Mouse (Mus musculus) hindbrain, embryonic 12.5 days (tissue): Measurements from ENCODE around the gene Tssk4. TPM values are rescaled to one million over a fixed set of nuclear protein-coding genes. Genes with fewer than 3 reads are reported as not detected.

Experiments used
- ATAC-seq: fragments of 200-750 bp; cut with Nextera tagmentation; 2 replicates; pipeline ENCODE4 v1.8.0; 2017; ENCODE audit warnings: moderate TSS enrichment; ENCODE audit not compliant: low FRiP score
- H3K27ac ChIP-seq: fragments of 300-500 bp; sonication (generic); 2 replicates; pipeline ENCODE4 v1.5.1; 2016; ENCODE audit warnings: mild to moderate bottlenecking
- H3K27me3 ChIP-seq: fragments of 300-500 bp; sonication (generic); 2 replicates; pipeline ENCODE4 v1.6.1; 2016; ENCODE audit warnings: mild to moderate bottlenecking
- H3K36me3 ChIP-seq: fragments of 300-500 bp; sonication (generic); 2 replicates; pipeline ENCODE4 v1.6.1; 2016; ENCODE audit warnings: mild to moderate bottlenecking
- H3K4me1 ChIP-seq: fragments of 300-500 bp; sonication (generic); 2 replicates; pipeline ENCODE4 v1.6.1; 2016
- H3K4me2 ChIP-seq: fragments of 300-500 bp; sonication (generic); replicated peaks from 2 replicates; pipeline ENCODE4 v1.6.1; 2016; ENCODE audit warnings: mild to moderate bottlenecking
- H3K4me3 ChIP-seq: fragments of 300-500 bp; sonication (generic); 2 replicates; pipeline ENCODE4 v1.5.1; 2016; ENCODE audit warnings: mild to moderate bottlenecking
- H3K9ac ChIP-seq: fragments of 300-500 bp; sonication (generic); 2 replicates; pipeline ENCODE4 v1.6.1; 2016; ENCODE audit warnings: mild to moderate bottlenecking, moderate library complexity
- H3K9me3 ChIP-seq: fragments of 300-500 bp; sonication (generic); replicated peaks from 2 replicates; pipeline ENCODE4 v1.6.1; 2016; ENCODE audit warnings: mild to moderate bottlenecking
- WGBS: fragments of 180-500 bp; shearing (Covaris S2); methylation state at CpG from one replicate; pipeline ENCODE4 v1.1.7; 2016; 5-methylcytosine and 5-hydroxymethylcytosine counted together
- polyA plus RNA-seq: library from polyadenylated mRNA; unstranded; fragments of >200 nt; fragmentation: Nextera tagmentation; extraction: Ambion mirVana; gene quantifications from 2 replicates; pipeline ENCODE4 v1.2.1, GENCODE M21; 2016

Gene Tssk4
- 0.50 and 0.52 TPM in 2 replicates for polyA plus RNA-seq

DNA sequence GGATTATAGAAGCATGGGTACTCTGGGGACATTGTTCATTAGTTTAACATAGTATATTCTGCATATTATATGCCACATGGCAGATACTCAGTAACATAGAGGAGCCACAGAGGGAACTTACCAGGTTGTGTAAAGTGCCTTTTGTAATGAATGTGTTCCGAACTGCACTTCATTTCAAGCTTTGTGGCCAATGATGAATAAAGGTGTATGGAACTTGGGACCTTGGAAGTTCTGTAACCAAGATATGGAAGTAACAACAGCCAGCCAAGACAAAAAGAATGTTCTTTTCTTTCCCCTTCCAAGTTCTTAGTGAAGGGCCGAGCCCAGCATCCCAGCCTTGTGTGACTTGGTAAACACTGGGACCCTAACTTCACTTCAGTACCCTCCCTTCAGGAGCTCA is at the start of gene Tssk4:
Gene Tssk4 (plus strand): TSS at position 301 of the 400 bp plus-strand sequence.
- WGBS = 89% methylated on average over 2 of the region's 2 CpGs
- no peak within 1 kb of the TSS for H3K9ac ChIP-seq
- H3K4me1 ChIP-seq = peaks cover 2% of the 10 kb centered on the region
- H3K9me3 ChIP-seq = no peaks in the 10 kb centered on the region
- peaks cover 9% of the 10 kb centered on the region for H3K36me3 ChIP-seq
- ATAC-seq = no peak
- no peak within 1 kb of the TSS for H3K27ac ChIP-seq
- no peak within 1 kb of the TSS for H3K4me2 ChIP-seq
- no peak within 1 kb of the TSS for H3K4me3 ChIP-seq
- H3K27me3 ChIP-seq = no peaks in the 10 kb centered on the region

GRCm38 (mm10) chr14:55603271-55603632 is 46.7 kb upstream of the Tssk4 start, which contains the start of gene Irf9:
Gene Irf9, plus strand, starts transcription at chr14:55603571.
- WGBS = 90% methylated on average over 7 of the region's 7 CpGs
- peak within 1 kb of the TSS; percentile 22; the same call in 1 of the 2 replicates for H3K4me3 ChIP-seq
- no peak for ATAC-seq

GRCm38 (mm10) chr14:55603633-55604576 is 46.1 kb upstream of the Tssk4 start:
- Histone ChIP-seq H3K4me1 (peaks cover 7% of the 10 kb centered on the region), H3K4me3 (peak overlapping the region; percentile 22; the same call in 1 of the 2 replicates), H3K9ac (peak overlapping the region; percentile 4; the same call in 1 of the 2 replicates), H3K27me3 (no peaks in the 10 kb centered on the region), H3K27ac (peak overlapping the region; percentile 35; the same call in 1 of the 2 replicates), H3K9me3 (no peaks in the 10 kb centered on the region), H3K4me2 (peak overlapping the region; percentile 44), H3K36me3 (peaks cover 88% of the 10 kb centered on the region)
- peak; percentile 81 for ATAC-seq
- 24% methylated on average over 19 of the region's 19 CpGs for WGBS

More at GRCm38 (mm10) chr14:55603271-55603632, 46.7 kb upstream of the Tssk4 start, which contains the start of gene Irf9:
- Histone ChIP-seq H3K27me3 (no peaks in the 10 kb centered on the region), H3K36me3 (peaks cover 88% of the 10 kb centered on the region), H3K4me2 (peak within 1 kb of the TSS; percentile 44), H3K27ac (peak within 1 kb of the TSS; percentile 35; the same call in 1 of the 2 replicates), H3K9ac (peak within 1 kb of the TSS; percentile 4; the same call in 1 of the 2 replicates), H3K4me1 (peaks cover 7% of the 10 kb centered on the region), H3K9me3 (no peaks in the 10 kb centered on the region)

GRCm38 (mm10) chr14:55604823-55605222 is 45.2 kb upstream of the Tssk4 start:
- Histone ChIP-seq H3K4me3 (no peak overlapping the region), H3K9ac (no peak overlapping the region), H3K4me2 (no peak overlapping the region), H3K27me3 (no peaks in the 10 kb centered on the region), H3K9me3 (no peaks in the 10 kb centered on the region), H3K36me3 (peaks cover 88% of the 10 kb centered on the region), H3K4me1 (peaks cover 7% of the 10 kb centered on the region), H3K27ac (no peak overlapping the region)
- WGBS = 89% methylated on average over 11 of the region's 11 CpGs
- no peak for ATAC-seq

DNA sequence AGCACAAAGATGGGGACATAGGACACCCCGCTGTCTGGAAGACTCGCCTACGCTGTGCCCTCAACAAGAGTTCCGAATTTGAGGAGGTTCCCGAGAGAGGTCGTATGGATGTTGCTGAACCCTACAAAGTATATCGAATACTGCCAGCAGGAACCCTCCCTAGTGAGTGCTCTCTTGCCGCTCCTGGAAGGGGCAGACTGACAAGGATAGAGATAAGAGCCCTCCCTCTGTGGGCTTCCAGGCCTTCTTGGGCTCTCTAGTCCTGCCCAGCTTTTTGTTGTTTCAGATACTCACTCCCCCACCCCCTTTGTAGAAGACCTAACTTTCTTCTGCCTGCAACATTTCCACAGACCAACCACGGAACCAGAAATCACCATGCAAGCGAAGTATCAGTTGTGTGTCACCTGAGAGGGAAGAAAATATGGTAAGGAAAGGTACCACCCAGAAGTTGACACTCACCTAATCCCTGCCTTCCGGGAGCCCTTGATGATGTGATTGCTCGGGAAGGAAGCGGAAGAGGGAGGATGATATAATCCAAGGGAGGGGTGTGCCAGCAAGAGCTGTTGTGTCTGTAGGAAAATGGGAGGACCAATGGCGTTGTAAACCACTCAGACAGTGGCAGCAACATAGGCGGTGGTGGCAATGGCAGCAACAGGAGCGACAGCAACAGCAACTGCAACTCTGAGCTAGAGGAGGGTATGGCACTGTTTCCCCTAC is 44.1 kb upstream of the Tssk4 start:
- H3K9ac ChIP-seq = no peak overlapping the region
- no peak overlapping the region for H3K27ac ChIP-seq
- no peak overlapping the region for H3K4me2 ChIP-seq
- H3K9me3 ChIP-seq = no peaks in the 10 kb centered on the region
- H3K4me3 ChIP-seq = no peak overlapping the region
- no peak for ATAC-seq
- H3K4me1 ChIP-seq = peaks cover 7% of the 10 kb centered on the region
- H3K27me3 ChIP-seq = no peaks in the 10 kb centered on the region
- H3K36me3 ChIP-seq = peaks cover 82% of the 10 kb centered on the region
- WGBS = 95% methylated on average over 16 of the region's 16 CpGs

- H3K9me3 ChIP-seq = no peaks in the 10 kb centered on the region
- H3K27me3 ChIP-seq = no peaks in the 10 kb centered on the region
- H3K36me3 ChIP-seq = peaks cover 61% of the 10 kb centered on the region
- H3K27ac ChIP-seq = no peak overlapping the region
- WGBS = 91% methylated on average over 6 of the region's 6 CpGs
- no peak overlapping the region for H3K9ac ChIP-seq
- H3K4me1 ChIP-seq = peaks cover 7% of the 10 kb centered on the region
- no peak overlapping the region for H3K4me3 ChIP-seq
- no peak overlapping the region for H3K4me2 ChIP-seq
- no peak for ATAC-seq
Observed at GRCm38 (mm10) chr14:55608339-55608738, 41.6 kb upstream of the Tssk4 start.

DNA sequence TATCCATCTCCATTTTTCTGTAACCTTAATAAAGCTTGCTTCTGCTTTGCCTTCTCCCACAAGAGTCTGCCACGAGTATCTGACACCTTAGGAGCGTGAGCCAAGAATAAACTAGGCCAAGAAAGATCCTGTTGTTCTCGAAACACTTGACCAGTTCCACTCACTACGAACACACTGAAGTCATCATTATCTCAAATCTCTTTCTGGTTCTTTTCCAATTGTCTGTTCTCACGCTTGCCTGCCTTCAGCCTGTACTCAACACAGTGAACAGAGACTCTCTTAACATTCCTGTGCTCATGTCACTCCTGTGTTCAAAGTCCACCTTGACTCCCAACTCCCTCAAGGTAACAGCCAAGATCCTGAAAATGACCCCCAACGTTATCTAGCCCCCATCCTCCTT is 36.6 kb upstream of the Tssk4 start:
- Histone ChIP-seq H3K27ac (no peak overlapping the region), H3K36me3 (peaks cover 22% of the 10 kb centered on the region), H3K4me2 (no peak overlapping the region), H3K4me3 (no peak overlapping the region), H3K27me3 (no peaks in the 10 kb centered on the region), H3K9me3 (no peaks in the 10 kb centered on the region), H3K9ac (no peak overlapping the region), H3K4me1 (peaks cover 3% of the 10 kb centered on the region; the same call in 1 of the 2 replicates)
- 76% methylated on average over 6 of the region's 6 CpGs for WGBS
- ATAC-seq = no peak

- 82% methylated on average over 7 of the region's 7 CpGs for WGBS
- no peaks in the 10 kb centered on the region for H3K27me3 ChIP-seq
- H3K9ac ChIP-seq = no peak overlapping the region
- H3K36me3 ChIP-seq = peaks cover 8% of the 10 kb centered on the region
- H3K4me3 ChIP-seq = no peak overlapping the region
- H3K4me2 ChIP-seq = no peak overlapping the region
- peaks cover 6% of the 10 kb centered on the region; the same call in 1 of the 2 replicates for H3K4me1 ChIP-seq
- no peak overlapping the region for H3K27ac ChIP-seq
- no peaks in the 10 kb centered on the region for H3K9me3 ChIP-seq
- ATAC-seq = no peak
Observed at GRCm38 (mm10) chr14:55614565-55615178, 35.3 kb upstream of the Tssk4 start.

DNA sequence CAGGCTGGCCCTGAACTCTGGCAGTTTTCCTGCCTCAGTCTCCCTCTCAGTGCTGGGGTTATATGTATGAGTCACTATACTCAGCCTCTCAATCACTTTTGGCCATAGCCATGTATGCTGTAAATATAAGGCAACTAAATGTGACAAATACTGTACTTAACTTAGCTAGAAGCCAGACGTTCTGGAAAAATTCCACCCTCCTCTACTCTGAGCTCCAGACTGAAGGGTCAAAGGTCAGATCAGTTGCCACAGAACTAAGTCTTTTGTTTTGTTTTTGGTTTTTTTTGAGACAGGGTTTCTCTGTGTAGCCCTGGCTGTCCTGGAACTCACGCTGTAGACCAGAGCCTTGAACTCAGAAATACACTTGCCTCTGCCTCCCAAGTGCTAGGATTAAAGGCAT is 34.1 kb upstream of the Tssk4 start:
- Histone ChIP-seq H3K4me2 (no peak overlapping the region), H3K4me3 (no peak overlapping the region), H3K9ac (no peak overlapping the region), H3K4me1 (peaks cover 6% of the 10 kb centered on the region; the same call in 1 of the 2 replicates), H3K27ac (no peak overlapping the region), H3K27me3 (no peaks in the 10 kb centered on the region), H3K9me3 (no peaks in the 10 kb centered on the region), H3K36me3 (peaks cover 2% of the 10 kb centered on the region; the same call in 1 of the 2 replicates)
- WGBS = 52% methylated on average over 2 of the region's 2 CpGs
- ATAC-seq = no peak

- no peak overlapping the region for H3K9ac ChIP-seq
- H3K4me3 ChIP-seq = no peak overlapping the region
- no peak for ATAC-seq
- no peaks in the 10 kb centered on the region for H3K9me3 ChIP-seq
- no peaks in the 10 kb centered on the region for H3K36me3 ChIP-seq
- peaks cover 6% of the 10 kb centered on the region; the same call in 1 of the 2 replicates for H3K4me1 ChIP-seq
- H3K4me2 ChIP-seq = no peak overlapping the region
- 89% methylated on average over 2 of the region's 2 CpGs for WGBS
- H3K27me3 ChIP-seq = no peaks in the 10 kb centered on the region
- H3K27ac ChIP-seq = no peak overlapping the region
Observed at GRCm38 (mm10) chr14:55616844-55617243, 33.1 kb upstream of the Tssk4 start.

GRCm38 (mm10) chr14:55617822-55618221 is 32.2 kb upstream of the Tssk4 start, which contains the start of gene Rec8:
Gene Rec8, plus strand, starts transcription at chr14:55618037.
- Histone ChIP-seq H3K36me3 (no peaks in the 10 kb centered on the region), H3K4me3 (peak within 1 kb of the TSS; percentile 28), H3K27ac (no peak within 1 kb of the TSS), H3K4me1 (peaks cover 6% of the 10 kb centered on the region; the same call in 1 of the 2 replicates), H3K27me3 (no peaks in the 10 kb centered on the region), H3K9me3 (no peaks in the 10 kb centered on the region), H3K4me2 (peak within 1 kb of the TSS; percentile 42), H3K9ac (peak within 1 kb of the TSS; percentile 23; the same call in 1 of the 2 replicates)
- WGBS = 23% methylated on average over 21 of the region's 21 CpGs
- peak; percentile 85 for ATAC-seq
